Mouse (Mus musculus) midbrain, embryonic 13.5 days (tissue): ENCODE data around the gene Zfand3. TPM values are rescaled to one million over a fixed set of nuclear protein-coding genes. Genes with fewer than 3 reads are reported as not detected.

ENCODE experiments used
- ATAC-seq: fragments of 200-750 bp; cut with Nextera tagmentation; 2 replicates; pipeline ENCODE4 v1.8.0; 2017; ENCODE audit warnings: mild to moderate bottlenecking, moderate TSS enrichment, moderate library complexity
- H3K27ac ChIP-seq: fragments of 300-500 bp; sonication (generic); 2 replicates; pipeline ENCODE4 v1.5.1; 2015; ENCODE audit warnings: inconsistent platforms, mild to moderate bottlenecking, moderate library complexity
- H3K27me3 ChIP-seq: fragments of 300-500 bp; sonication (generic); 2 replicates; pipeline ENCODE4 v1.6.1; 2015; ENCODE audit warnings: mild to moderate bottlenecking, inconsistent platforms
- H3K36me3 ChIP-seq: fragments of 300-500 bp; sonication (generic); 2 replicates; pipeline ENCODE4 v1.6.1; 2015; ENCODE audit warnings: mild to moderate bottlenecking, inconsistent platforms
- H3K4me1 ChIP-seq: fragments of 300-500 bp; sonication (generic); replicated peaks from 2 replicates; pipeline ENCODE4 v1.6.1; 2015; ENCODE audit warnings: inconsistent platforms
- H3K4me2 ChIP-seq: fragments of 300-500 bp; sonication (generic); replicated peaks from 2 replicates; pipeline ENCODE4 v1.6.1; 2015; ENCODE audit warnings: moderate library complexity, mild to moderate bottlenecking, inconsistent platforms
- H3K4me3 ChIP-seq: fragments of 300-500 bp; sonication (generic); replicated peaks from 2 replicates; pipeline ENCODE4 v1.5.1; 2015; ENCODE audit warnings: mild to moderate bottlenecking, inconsistent platforms
- H3K9ac ChIP-seq: fragments of 300-500 bp; sonication (generic); replicated peaks from 2 replicates; pipeline ENCODE4 v1.6.1; 2015; ENCODE audit warnings: mild to moderate bottlenecking, inconsistent platforms
- H3K9me3 ChIP-seq: fragments of 300-500 bp; sonication (generic); 2 replicates; pipeline ENCODE4 v1.6.1; 2016; ENCODE audit warnings: mild to moderate bottlenecking, inconsistent platforms
- WGBS: fragments of 180-500 bp; shearing (Covaris S2); methylation state at CpG from one replicate; pipeline ENCODE4 v1.1.7; 2015; 5-methylcytosine and 5-hydroxymethylcytosine counted together
- polyA plus RNA-seq: library from polyadenylated mRNA; unstranded; fragments of >200 nt; fragmentation: Nextera tagmentation; extraction: Ambion mirVana; gene quantifications from 2 replicates; pipeline ENCODE4 v1.2.1, GENCODE M21; 2015

The Zfand3 gene
- polyA plus RNA-seq = 69.6 and 85.4 TPM in 2 replicates

GRCm38 (mm10) chr17:30004203-30005102 is at the start of gene Zfand3:
Gene Zfand3, plus strand, starts transcription at chr17:30004733.
- H3K36me3 ChIP-seq = no peaks in the 10 kb centered on the region
- H3K27ac ChIP-seq = peak within 1 kb of the TSS; percentile 99
- ATAC-seq = peak; percentile 94
- H3K4me1 ChIP-seq = peaks cover 46% of the 10 kb centered on the region
- H3K9me3 ChIP-seq = no peaks in the 10 kb centered on the region
- H3K4me3 ChIP-seq = peak within 1 kb of the TSS; percentile 95
- under 1% methylated on average over 43 of the region's 93 CpGs for WGBS
- no peaks in the 10 kb centered on the region for H3K27me3 ChIP-seq
- peak within 1 kb of the TSS; percentile 84 for H3K4me2 ChIP-seq
- H3K9ac ChIP-seq = peak within 1 kb of the TSS; percentile 97

GRCm38 (mm10) chr17:29955880-29956279 is 48.7 kb upstream of the Zfand3 start:
- Histone ChIP-seq H3K36me3 (no peaks in the 10 kb centered on the region), H3K4me2 (no peak overlapping the region), H3K4me3 (no peak overlapping the region), H3K9me3 (peaks cover 12% of the 10 kb centered on the region; the same call in 1 of the 2 replicates), H3K9ac (no peak overlapping the region), H3K4me1 (peaks cover 5% of the 10 kb centered on the region), H3K27ac (no peak overlapping the region), H3K27me3 (no peaks in the 10 kb centered on the region)
- no peak for ATAC-seq
- 64% methylated on average over 8 of the region's 8 CpGs for WGBS

- H3K9me3 ChIP-seq = 0 out of 2 replicates have a peak, but pooled peaks cover 4% of the 10 kb centered on the region
- H3K4me1 ChIP-seq = peaks cover 32% of the 10 kb centered on the region
- H3K36me3 ChIP-seq = no peaks in the 10 kb centered on the region
- H3K9ac ChIP-seq = 0 out of 2 replicates have a peak overlapping the region, but pooled peaks have one; percentile 29
- no peak overlapping the region for H3K4me3 ChIP-seq
- peaks cover 6% of the 10 kb centered on the region; the same call in 1 of the 2 replicates for H3K27me3 ChIP-seq
- H3K4me2 ChIP-seq = peak overlapping the region; percentile 39
- no peak overlapping the region for H3K27ac ChIP-seq
- 1% methylated on average over 11 of the region's 11 CpGs for WGBS
- ATAC-seq = peak; percentile 59
Measured at GRCm38 (mm10) chr17:29963730-29964259, 40.7 kb upstream of the Zfand3 start.

GRCm38 (mm10) chr17:29965506-29965905 is 39.0 kb upstream of the Zfand3 start:
- H3K9me3 ChIP-seq = no peaks in the 10 kb centered on the region
- H3K36me3 ChIP-seq = no peaks in the 10 kb centered on the region
- WGBS = 12% methylated on average over 5 of the region's 5 CpGs
- 0 out of 2 replicates have a peak overlapping the region, but pooled peaks have one; percentile 1 for H3K27ac ChIP-seq
- peaks cover 6% of the 10 kb centered on the region; the same call in 1 of the 2 replicates for H3K27me3 ChIP-seq
- peaks cover 42% of the 10 kb centered on the region for H3K4me1 ChIP-seq
- H3K9ac ChIP-seq = 0 out of 2 replicates have a peak overlapping the region, but pooled peaks have one; percentile 39
- H3K4me2 ChIP-seq = peak overlapping the region; percentile 4; the same call in 1 of the 2 replicates
- peak; percentile 38 for ATAC-seq
- no peak overlapping the region for H3K4me3 ChIP-seq

- Histone ChIP-seq H3K4me1 (peaks cover 32% of the 10 kb centered on the region), H3K36me3 (no peaks in the 10 kb centered on the region), H3K4me2 (no peak within 1 kb of the TSS), H3K9ac (no peak within 1 kb of the TSS), H3K9me3 (no peaks in the 10 kb centered on the region), H3K27ac (peak within 1 kb of the TSS; percentile 48; the same call in 1 of the 2 replicates), H3K4me3 (no peak within 1 kb of the TSS), H3K27me3 (no peaks in the 10 kb centered on the region)
- 69% methylated on average over 7 of the region's 7 CpGs for WGBS
- ATAC-seq = no peak
Measured at GRCm38 (mm10) chr17:29970037-29970555, 34.4 kb upstream of the Zfand3 start, which contains the start of gene Mdga1. Gene Mdga1, minus strand, starts transcription at chr17:29970087.

- H3K9me3 ChIP-seq = no peaks in the 10 kb centered on the region
- WGBS = 24% methylated on average over 15 of the region's 15 CpGs
- no peak overlapping the region for H3K27ac ChIP-seq
- 0 out of 2 replicates have a peak, but pooled peaks cover 3% of the 10 kb centered on the region for H3K27me3 ChIP-seq
- no peaks in the 10 kb centered on the region for H3K36me3 ChIP-seq
- no peak overlapping the region for H3K4me2 ChIP-seq
- no peak overlapping the region for H3K9ac ChIP-seq
- ATAC-seq = no peak
- no peak overlapping the region for H3K4me3 ChIP-seq
- peaks cover 24% of the 10 kb centered on the region for H3K4me1 ChIP-seq
Measured at GRCm38 (mm10) chr17:29971761-29972432, 32.6 kb upstream of the Zfand3 start.

GRCm38 (mm10) chr17:29973226-29973625 is 31.3 kb upstream of the Zfand3 start:
- WGBS = 97% methylated on average over 7 of the region's 7 CpGs
- H3K36me3 ChIP-seq = no peaks in the 10 kb centered on the region
- no peaks in the 10 kb centered on the region for H3K9me3 ChIP-seq
- no peak overlapping the region for H3K4me2 ChIP-seq
- H3K27ac ChIP-seq = no peak overlapping the region
- H3K4me3 ChIP-seq = no peak overlapping the region
- H3K9ac ChIP-seq = no peak overlapping the region
- H3K4me1 ChIP-seq = peaks cover 24% of the 10 kb centered on the region
- ATAC-seq = no peak
- 0 out of 2 replicates have a peak, but pooled peaks cover 3% of the 10 kb centered on the region for H3K27me3 ChIP-seq

- Histone ChIP-seq H3K36me3 (no peaks in the 10 kb centered on the region), H3K4me3 (no peak overlapping the region), H3K27me3 (0 out of 2 replicates have a peak, but pooled peaks cover 3% of the 10 kb centered on the region), H3K27ac (no peak overlapping the region), H3K4me1 (peaks cover 14% of the 10 kb centered on the region), H3K9me3 (no peaks in the 10 kb centered on the region), H3K9ac (no peak overlapping the region), H3K4me2 (no peak overlapping the region)
- peak; percentile 68 for ATAC-seq
- WGBS = 6% methylated on average over 8 of the region's 8 CpGs
Measured at GRCm38 (mm10) chr17:29975731-29976130, 28.8 kb upstream of the Zfand3 start.

- H3K27me3 ChIP-seq = 0 out of 2 replicates have a peak, but pooled peaks cover 3% of the 10 kb centered on the region
- H3K4me3 ChIP-seq = no peak overlapping the region
- peaks cover 4% of the 10 kb centered on the region; the same call in 1 of the 2 replicates for H3K4me1 ChIP-seq
- no peaks in the 10 kb centered on the region for H3K36me3 ChIP-seq
- 0 out of 2 replicates have a peak, but pooled peaks cover 3% of the 10 kb centered on the region for H3K9me3 ChIP-seq
- no peak overlapping the region for H3K27ac ChIP-seq
- no peak overlapping the region for H3K9ac ChIP-seq
- H3K4me2 ChIP-seq = no peak overlapping the region
- ATAC-seq = no peak
- WGBS = 63% methylated on average over 4 of the region's 4 CpGs
Measured at GRCm38 (mm10) chr17:29979020-29979419, 25.5 kb upstream of the Zfand3 start.

GRCm38 (mm10) chr17:29979841-29980240 is 24.7 kb upstream of the Zfand3 start:
- ATAC-seq = no peak
- WGBS = 87% methylated on average over 7 of the region's 7 CpGs
- peaks cover 4% of the 10 kb centered on the region; the same call in 1 of the 2 replicates for H3K4me1 ChIP-seq

GRCm38 (mm10) chr17:29981568-29981967 is 23.0 kb upstream of the Zfand3 start:
- H3K27me3 ChIP-seq = no peaks in the 10 kb centered on the region
- no peak overlapping the region for H3K4me3 ChIP-seq
- H3K4me2 ChIP-seq = no peak overlapping the region
- no peak overlapping the region for H3K27ac ChIP-seq
- WGBS = 62% methylated on average over 8 of the region's 8 CpGs
- 0 out of 2 replicates have a peak, but pooled peaks cover 3% of the 10 kb centered on the region for H3K9me3 ChIP-seq
- H3K4me1 ChIP-seq = no peaks in the 10 kb centered on the region
- no peak for ATAC-seq
- H3K36me3 ChIP-seq = no peaks in the 10 kb centered on the region
- no peak overlapping the region for H3K9ac ChIP-seq

More at GRCm38 (mm10) chr17:29979841-29980240, 24.7 kb upstream of the Zfand3 start:
- Histone ChIP-seq H3K9me3 (0 out of 2 replicates have a peak, but pooled peaks cover 3% of the 10 kb centered on the region), H3K27me3 (0 out of 2 replicates have a peak, but pooled peaks cover 3% of the 10 kb centered on the region), H3K27ac (no peak overlapping the region), H3K9ac (no peak overlapping the region), H3K4me3 (no peak overlapping the region), H3K36me3 (no peaks in the 10 kb centered on the region), H3K4me2 (no peak overlapping the region)
